Mouse (Mus musculus) kidney, postnatal 0 days (tissue): ENCODE data around the gene Trmt10c. TPM values are rescaled to one million over a fixed set of nuclear protein-coding genes. Genes with fewer than 3 reads are reported as not detected.

Experiments used
- ATAC-seq: fragments of 200-750 bp; cut with Nextera tagmentation; replicated peaks from 2 replicates; pipeline ENCODE4 v1.8.0; 2017; ENCODE audit warnings: low read depth, moderate number of reproducible peaks, moderate TSS enrichment, moderate library complexity; ENCODE audit not compliant: low FRiP score
- DNase-seq: peaks from one replicate; pipeline ENCODE4 v3.0.0-alpha.2; 2016; ENCODE audit warnings: low spot score
- H3K27ac ChIP-seq: fragments of 300-500 bp; sonication (generic); 2 replicates; pipeline ENCODE4 v1.5.1; 2014; ENCODE audit warnings: mild to moderate bottlenecking
- H3K27me3 ChIP-seq: fragments of 300-500 bp; sonication (generic); 2 replicates; pipeline ENCODE4 v1.6.1; 2014; ENCODE audit warnings: low read length, mixed read lengths; ENCODE audit not compliant: insufficient read depth
- H3K36me3 ChIP-seq: fragments of 300-500 bp; sonication (generic); 2 replicates; pipeline ENCODE4 v1.6.1; 2014; ENCODE audit warnings: low read length, mixed read lengths; ENCODE audit not compliant: insufficient read depth
- H3K4me1 ChIP-seq: fragments of 300-500 bp; sonication (generic); replicated peaks from 2 replicates; pipeline ENCODE4 v1.6.1; 2014; ENCODE audit warnings: antibody characterized with exemption, low read length, mixed read lengths; ENCODE audit not compliant: insufficient read depth
- H3K4me2 ChIP-seq: fragments of 300-500 bp; sonication (generic); 2 replicates; pipeline ENCODE4 v1.6.1; 2014; ENCODE audit warnings: mild to moderate bottlenecking, low read length, moderate library complexity, mixed read lengths
- H3K4me3 ChIP-seq: fragments of 300-500 bp; sonication (generic); replicated peaks from 2 replicates; pipeline ENCODE4 v1.5.1; 2014; ENCODE audit warnings: low read depth, low read length
- H3K9ac ChIP-seq: fragments of 300-500 bp; sonication (generic); 2 replicates; pipeline ENCODE4 v1.6.1; 2014; ENCODE audit warnings: low read depth, low read length
- H3K9me3 ChIP-seq: fragments of 300-500 bp; sonication (generic); replicated peaks from 2 replicates; pipeline ENCODE4 v1.6.1; 2016; ENCODE audit warnings: low read length, inconsistent platforms, mixed read lengths
- CTCF ChIP-seq: IDR thresholded peaks from 2 replicates; pipeline ENCODE4 v1.5.1; 2016; ENCODE audit warnings: antibody characterized with exemption, low read depth, mild to moderate bottlenecking, moderate library complexity
- WGBS: fragments of 180-500 bp; shearing (Covaris S2); extraction: QIAGEN DNeasy Blood & Tissue Kit; methylation state at CpG from one replicate; pipeline ENCODE4 v1.1.7; 2014; 5-methylcytosine and 5-hydroxymethylcytosine counted together
- polyA plus RNA-seq: library from polyadenylated mRNA; unstranded; fragments of >200 nt; fragmentation: Nextera tagmentation; extraction: Ambion mirVana; gene quantifications from 2 replicates; pipeline ENCODE4 v1.2.1, GENCODE M21; 2015

Trmt10c gene
- polyA plus RNA-seq, 1 experiment from 2014 or later = 27.5 TPM

- Histone ChIP-seq H3K27ac (no peak overlapping the region), H3K4me3 (no peak overlapping the region), H3K4me2 (no peak overlapping the region), H3K9me3 (no peaks in the 10 kb centered on the region), H3K9ac (no peak overlapping the region), H3K27me3 (no peaks in the 10 kb centered on the region), H3K4me1 (no peaks in the 10 kb centered on the region), H3K36me3 (no peaks in the 10 kb centered on the region)
- no peak for ATAC-seq
- DNase-seq = no peak
- no peak for TF ChIP-seq CTCF
- 48% methylated on average over 8 of the region's 8 CpGs for WGBS
These were observed 28.5 kb upstream of the Trmt10c start for GRCm38 (mm10) chr16:56066113-56066512.

GRCm38 (mm10) chr16:56064334-56064990 lies 26.8 kb upstream of the Trmt10c start:
- ATAC-seq (peak; percentile 92), DNase-seq (peak; percentile 95)
- H3K36me3 ChIP-seq = no peaks in the 10 kb centered on the region
- peak overlapping the region; percentile 60 for H3K4me2 ChIP-seq
- TF ChIP-seq CTCF = peak; percentile 87
- H3K9ac ChIP-seq = peak overlapping the region; percentile 46; the same call in 1 of the 2 replicates
- no peaks in the 10 kb centered on the region for H3K4me1 ChIP-seq
- no peak overlapping the region for H3K27ac ChIP-seq
- peak overlapping the region; percentile 40 for H3K4me3 ChIP-seq
- no peaks in the 10 kb centered on the region for H3K27me3 ChIP-seq
- H3K9me3 ChIP-seq = no peaks in the 10 kb centered on the region
- 7% methylated on average over 20 of the region's 20 CpGs for WGBS

- Histone ChIP-seq H3K4me2 (no peak overlapping the region), H3K27ac (no peak overlapping the region), H3K9me3 (no peaks in the 10 kb centered on the region), H3K27me3 (no peaks in the 10 kb centered on the region), H3K36me3 (no peaks in the 10 kb centered on the region), H3K4me3 (no peak overlapping the region), H3K4me1 (no peaks in the 10 kb centered on the region), H3K9ac (no peak overlapping the region)
- 53% methylated on average over 11 of the region's 11 CpGs for WGBS
- no peak for ATAC-seq
- no peak for TF ChIP-seq CTCF
- DNase-seq = no peak
These were observed 25.4 kb upstream of the Trmt10c start for GRCm38 (mm10) chr16:56062981-56063380.

GRCm38 (mm10) chr16:56061995-56062594 lies 24.5 kb upstream of the Trmt10c start:
- Histone ChIP-seq H3K36me3 (no peaks in the 10 kb centered on the region), H3K27me3 (no peaks in the 10 kb centered on the region), H3K27ac (no peak overlapping the region), H3K4me1 (no peaks in the 10 kb centered on the region), H3K9me3 (no peaks in the 10 kb centered on the region), H3K9ac (no peak overlapping the region), H3K4me2 (no peak overlapping the region), H3K4me3 (no peak overlapping the region)
- ATAC-seq (no peak), DNase-seq (no peak)
- WGBS = 83% methylated on average over 7 of the region's 7 CpGs
- no peak for TF ChIP-seq CTCF

GRCm38 (mm10) chr16:56058151-56058550 lies 20.5 kb upstream of the Trmt10c start:
- WGBS = 87% methylated on average over 10 of the region's 10 CpGs
- H3K36me3 ChIP-seq = no peaks in the 10 kb centered on the region
- H3K27ac ChIP-seq = no peak overlapping the region
- H3K4me3 ChIP-seq = no peak overlapping the region
- no peaks in the 10 kb centered on the region for H3K4me1 ChIP-seq
- H3K9me3 ChIP-seq = no peaks in the 10 kb centered on the region
- ATAC-seq = no peak
- TF ChIP-seq CTCF = no peak
- no peaks in the 10 kb centered on the region for H3K27me3 ChIP-seq
- no peak overlapping the region for H3K9ac ChIP-seq
- DNase-seq = no peak
- H3K4me2 ChIP-seq = no peak overlapping the region

GRCm38 (mm10) chr16:56056944-56057590 lies 19.4 kb upstream of the Trmt10c start:
- Histone ChIP-seq H3K4me2 (no peak overlapping the region), H3K27ac (no peak overlapping the region), H3K9ac (no peak overlapping the region), H3K27me3 (no peaks in the 10 kb centered on the region), H3K4me1 (no peaks in the 10 kb centered on the region), H3K4me3 (no peak overlapping the region), H3K9me3 (no peaks in the 10 kb centered on the region), H3K36me3 (no peaks in the 10 kb centered on the region)
- no peak for TF ChIP-seq CTCF
- ATAC-seq (no peak), DNase-seq (no peak)
- 79% methylated on average over 7 of the region's 7 CpGs for WGBS
